Mouse (Mus musculus): ENCODE data around the gene Cela2a. TPM values are rescaled to one million over a fixed set of nuclear protein-coding genes. Genes with fewer than 3 reads are reported as not detected.

The Cela2a gene
- total RNA-seq, 2 experiments from 2014 or later = not detected

- intact Hi-C loops (cut with DNase I) = no loop called here
- no peak for TF ChIP-seq CTCF (IDR thresholded peaks at IDR 0.05)
- H3K4me3 ChIP-seq = no peak overlapping the region
- peak; percentile 39 for DNase-seq
- peak overlapping the region; percentile 51 for H3K27ac ChIP-seq
Observed at GRCm38 (mm10) chr4:141866933-141867490, 41.1 kb upstream of the Cela2a start.

GRCm38 (mm10) chr4:141865600-141865999 is 39.6 kb upstream of the Cela2a start:
- no peak for TF ChIP-seq CTCF (IDR thresholded peaks at IDR 0.05)
- no peak overlapping the region for H3K4me3 ChIP-seq
- H3K27ac ChIP-seq = no peak overlapping the region
- no peak for DNase-seq
- intact Hi-C loops (cut with DNase I) = no loop called here

GRCm38 (mm10) chr4:141865006-141865405 is 39.0 kb upstream of the Cela2a start:
- intact Hi-C loops (cut with DNase I) = no loop called here
- no peak for DNase-seq
- H3K27ac ChIP-seq = no peak overlapping the region
- no peak overlapping the region for H3K4me3 ChIP-seq
- no peak for TF ChIP-seq CTCF (IDR thresholded peaks at IDR 0.05)

- Histone ChIP-seq H3K27ac (no peak overlapping the region), H3K4me3 (no peak overlapping the region)
- intact Hi-C loops (cut with DNase I) = no loop called here
- DNase-seq = no peak
- TF ChIP-seq CTCF (IDR thresholded peaks at IDR 0.05) = no peak
Observed at GRCm38 (mm10) chr4:141864506-141864905, 38.5 kb upstream of the Cela2a start.

- peak; percentile 14 for DNase-seq
- Histone ChIP-seq H3K4me3 (no peak overlapping the region), H3K27ac (no peak overlapping the region)
- intact Hi-C loops (cut with DNase I) = no loop called here
- TF ChIP-seq CTCF (IDR thresholded peaks at IDR 0.05) = no peak
Observed at GRCm38 (mm10) chr4:141863726-141864280, 37.8 kb upstream of the Cela2a start.

- peak; percentile 12 for DNase-seq
- no peak overlapping the region for H3K27ac ChIP-seq
- no peak for TF ChIP-seq CTCF (IDR thresholded peaks at IDR 0.05)
- no peak overlapping the region for H3K4me3 ChIP-seq
- intact Hi-C loops (cut with DNase I) = no loop called here
Observed at GRCm38 (mm10) chr4:141862867-141863266, 36.9 kb upstream of the Cela2a start.

GRCm38 (mm10) chr4:141861591-141862295 is 35.8 kb upstream of the Cela2a start:
- no peak overlapping the region for H3K27ac ChIP-seq
- intact Hi-C loops (cut with DNase I) = no loop called here
- no peak for DNase-seq
- TF ChIP-seq CTCF (IDR thresholded peaks at IDR 0.05) = no peak
- no peak overlapping the region for H3K4me3 ChIP-seq

- TF ChIP-seq CTCF (IDR thresholded peaks at IDR 0.05) = no peak
- peak; percentile 43 for DNase-seq
- H3K27ac ChIP-seq = no peak overlapping the region
- H3K4me3 ChIP-seq = no peak overlapping the region
- intact Hi-C loops (cut with DNase I) = no loop called here
Observed at GRCm38 (mm10) chr4:141860246-141860841, 34.4 kb upstream of the Cela2a start.

GRCm38 (mm10) chr4:141859351-141859750 is 33.4 kb upstream of the Cela2a start:
- no peak for DNase-seq
- Histone ChIP-seq H3K4me3 (no peak overlapping the region), H3K27ac (no peak overlapping the region)
- no peak for TF ChIP-seq CTCF (IDR thresholded peaks at IDR 0.05)
- intact Hi-C loops (cut with DNase I) = no loop called here

- intact Hi-C loops (cut with DNase I) = no loop called here
- no peak for TF ChIP-seq CTCF (IDR thresholded peaks at IDR 0.05)
- Histone ChIP-seq H3K4me3 (peak overlapping the region; percentile 63), H3K27ac (peak overlapping the region; percentile 64)
- peak; percentile 64 for DNase-seq
Observed at GRCm38 (mm10) chr4:141858501-141858900, 32.5 kb upstream of the Cela2a start.

- DNase-seq = peak; percentile 80
- intact Hi-C loops (cut with DNase I) = loop anchor here (1.0 kb wide), 1 partner anchor 101 kb away; no protein-coding TSS in a partner anchor
- TF ChIP-seq CTCF (IDR thresholded peaks at IDR 0.05) = peak; percentile 99
- Histone ChIP-seq H3K4me3 (peak overlapping the region; percentile 49), H3K27ac (peak overlapping the region; percentile 64)
Observed at GRCm38 (mm10) chr4:141857422-141857930, 31.5 kb upstream of the Cela2a start.

GRCm38 (mm10) chr4:141853437-141853836 is 27.5 kb upstream of the Cela2a start:
- no peak overlapping the region for H3K4me3 ChIP-seq
- intact Hi-C loops (cut with DNase I) = loop anchor here (2.0 kb wide), 2 partner anchors 43 to 235 kb away; partner anchors contain the start of gene Tmem82
- DNase-seq = peak; percentile 65

GRCm38 (mm10) chr4:141845999-141846398 is 20.0 kb upstream of the Cela2a start, which contains the start of gene Ctrc:
Gene Ctrc (minus strand): TSS chr4:141846359.
- intact Hi-C loops (cut with DNase I) = loop anchor here (10.0 kb wide), 1 partner anchor 461 kb away; no protein-coding TSS in a partner anchor
- TF ChIP-seq CTCF (IDR thresholded peaks at IDR 0.05) = no peak
- Histone ChIP-seq H3K27ac (no peak within 1 kb of the TSS), H3K4me3 (no peak within 1 kb of the TSS)
- no peak for DNase-seq

More at GRCm38 (mm10) chr4:141853437-141853836, 27.5 kb upstream of the Cela2a start:
- H3K27ac ChIP-seq = no peak overlapping the region
- peak; percentile 75 for TF ChIP-seq CTCF (IDR thresholded peaks at IDR 0.05)
